Mouse (Mus musculus): ENCODE data around the gene Ccdc116.

DNA sequence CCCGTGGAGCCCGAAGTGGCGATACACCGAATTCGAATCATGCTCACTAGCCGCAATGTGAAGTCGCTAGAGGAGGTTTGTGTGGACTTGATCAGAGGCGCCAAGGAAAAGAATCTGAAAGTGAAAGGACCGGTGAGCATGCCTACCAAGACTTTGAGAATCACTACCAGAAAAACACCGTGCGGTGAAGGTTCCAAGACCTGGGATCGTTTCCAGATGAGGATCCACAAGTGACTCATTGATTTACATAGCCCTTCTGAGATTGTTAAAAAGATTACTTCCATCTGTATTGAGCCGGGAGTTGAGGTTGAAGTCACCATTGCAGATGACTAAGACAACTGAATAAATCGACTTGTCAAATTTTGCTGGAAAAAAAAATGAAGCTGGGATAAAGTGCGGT, 9.7 kb downstream of the Ccdc116 start:
- no peak for TF ChIP-seq CTCF (conservative IDR thresholded peaks at IDR 0.05; ENCODE audit: insufficient read depth, insufficient read length, low read depth, low read length)
- TF ChIP-seq POLR2A (IDR thresholded peaks at IDR 0.05; ENCODE audit: low read depth, low read length) = no peak

All from kidney, adult 2 months (tissue).